Mouse (Mus musculus) lung, postnatal 0 days (tissue): ENCODE data around the gene Sparc. TPM values are rescaled to one million over a fixed set of nuclear protein-coding genes. Genes with fewer than 3 reads are reported as not detected.

Experiments used
- ATAC-seq: fragments of 200-750 bp; cut with Nextera tagmentation; 2 replicates; pipeline ENCODE4 v1.8.0; 2017; ENCODE audit warnings: moderate library complexity
- DNase-seq: peaks from one replicate; pipeline ENCODE4 v3.0.0-alpha.2; 2016; ENCODE audit warnings: low spot score
- H3K27ac ChIP-seq: fragments of 300-500 bp; sonication (generic); 2 replicates; pipeline ENCODE4 v1.5.1; 2014; ENCODE audit warnings: antibody characterized with exemption, mild to moderate bottlenecking, low read length, mixed read lengths
- H3K27me3 ChIP-seq: fragments of 300-500 bp; sonication (generic); replicated peaks from 2 replicates; pipeline ENCODE4 v1.6.1; 2014; ENCODE audit warnings: low read length, mixed read lengths; ENCODE audit not compliant: insufficient read depth
- H3K36me3 ChIP-seq: fragments of 300-500 bp; sonication (generic); 2 replicates; pipeline ENCODE4 v1.6.1; 2014; ENCODE audit warnings: low read length, mixed read lengths; ENCODE audit not compliant: insufficient read depth
- H3K4me1 ChIP-seq: fragments of 300-500 bp; sonication (generic); 2 replicates; pipeline ENCODE4 v1.6.1; 2014; ENCODE audit warnings: antibody characterized with exemption, low read depth, low read length, mixed read lengths; ENCODE audit not compliant: insufficient read depth
- H3K4me2 ChIP-seq: fragments of 300-500 bp; sonication (generic); replicated peaks from 2 replicates; pipeline ENCODE4 v1.6.1; 2014; ENCODE audit warnings: low read depth, mild to moderate bottlenecking, low read length, moderate library complexity, mixed read lengths
- H3K4me3 ChIP-seq: fragments of 300-500 bp; sonication (generic); 2 replicates; pipeline ENCODE4 v1.5.1; 2014; ENCODE audit warnings: low read depth, low read length
- H3K9ac ChIP-seq: fragments of 300-500 bp; sonication (generic); replicated peaks from 2 replicates; pipeline ENCODE4 v1.6.1; 2014; ENCODE audit warnings: low read depth, mild to moderate bottlenecking
- H3K9me3 ChIP-seq: fragments of 300-500 bp; sonication (generic); 2 replicates; pipeline ENCODE4 v1.6.1; 2016; ENCODE audit warnings: low read length, mixed read lengths
- CTCF ChIP-seq: IDR thresholded peaks from 2 replicates; pipeline ENCODE4 v1.5.1; 2016; ENCODE audit warnings: antibody characterized with exemption, mild to moderate bottlenecking
- EP300 ChIP-seq: IDR thresholded peaks from 2 replicates; pipeline ENCODE4 v1.6.1; 2016; ENCODE audit warnings: antibody characterized with exemption, mild to moderate bottlenecking, control low read depth
- WGBS: fragments of 180-500 bp; shearing (Covaris S2); extraction: QIAGEN DNeasy Blood & Tissue Kit; methylation state at CpG from one replicate; pipeline ENCODE4 v1.1.7; 2014; 5-methylcytosine and 5-hydroxymethylcytosine counted together
- polyA plus RNA-seq: library from polyadenylated mRNA; unstranded; fragments of >200 nt; fragmentation: Nextera tagmentation; extraction: Ambion mirVana; gene quantifications from 2 replicates; pipeline ENCODE4 v1.2.1, GENCODE M21; 2015

Sparc gene
- polyA plus RNA-seq, 1 experiment from 2014 or later: 3,486 TPM

- H3K36me3 ChIP-seq: no peaks in the 10 kb centered on the region
- 0 out of 2 replicates have a peak overlapping the region, but pooled peaks have one; percentile 14 for H3K4me2 ChIP-seq
- WGBS: 27% methylated on average over 16 of the region's 16 CpGs
- H3K9ac ChIP-seq: no peak overlapping the region
- peak; percentile 95 for ATAC-seq
- H3K27ac ChIP-seq: peak overlapping the region; percentile 88
- no peaks in the 10 kb centered on the region for H3K27me3 ChIP-seq
- DNase-seq: peak; percentile 97
- no peaks in the 10 kb centered on the region; the same call in 1 of the 2 replicates for H3K4me1 ChIP-seq
- TF ChIP-seq CTCF (no peak), EP300 (peak; percentile 13; the same call in 1 of the 2 replicates)
- no peaks in the 10 kb centered on the region for H3K9me3 ChIP-seq
- no peak overlapping the region for H3K4me3 ChIP-seq
Observed at GRCm38 (mm10) chr11:55428186-55429012, 5.4 kb upstream of the Sparc start.

DNA sequence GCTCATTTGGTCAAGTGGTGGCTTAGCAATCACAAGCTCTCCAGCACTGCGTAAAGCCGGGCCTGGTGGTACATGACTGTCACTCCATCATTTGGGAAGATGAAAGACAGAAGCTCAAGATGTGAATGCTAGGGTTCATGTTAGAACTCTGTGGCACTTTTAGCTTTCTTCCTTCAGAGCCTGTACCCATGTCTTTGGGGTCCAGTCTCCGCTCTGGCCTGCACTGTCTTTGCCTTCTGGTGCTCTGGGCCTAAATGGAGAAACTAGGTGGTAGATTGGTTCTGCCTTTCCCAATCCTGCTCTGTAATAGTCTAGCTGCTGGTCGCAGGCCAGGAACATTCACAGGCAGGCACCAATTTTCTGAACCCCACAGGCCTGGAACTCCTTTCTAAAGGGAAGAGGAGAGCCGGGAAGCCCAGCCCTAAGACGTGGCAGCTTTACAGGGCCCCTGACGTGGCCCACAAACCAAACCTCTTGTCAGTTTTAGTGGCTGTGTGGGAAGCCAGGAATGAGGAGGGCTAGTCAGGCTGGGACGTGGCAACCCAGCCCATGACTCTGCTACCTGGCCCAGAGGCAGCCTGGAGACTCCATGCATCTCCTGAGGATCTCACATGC, 1.9 kb upstream of the Sparc start:
- WGBS: 75% methylated on average over 8 of the region's 8 CpGs
- Histone ChIP-seq H3K27ac (no peak overlapping the region), H3K9ac (no peak overlapping the region), H3K27me3 (no peaks in the 10 kb centered on the region), H3K4me1 (no peaks in the 10 kb centered on the region; the same call in 1 of the 2 replicates), H3K36me3 (no peaks in the 10 kb centered on the region), H3K4me3 (no peak overlapping the region), H3K4me2 (no peak overlapping the region), H3K9me3 (no peaks in the 10 kb centered on the region)
- TF ChIP-seq CTCF (no peak), EP300 (no peak)
- ATAC-seq: no peak
- DNase-seq: no peak

DNA sequence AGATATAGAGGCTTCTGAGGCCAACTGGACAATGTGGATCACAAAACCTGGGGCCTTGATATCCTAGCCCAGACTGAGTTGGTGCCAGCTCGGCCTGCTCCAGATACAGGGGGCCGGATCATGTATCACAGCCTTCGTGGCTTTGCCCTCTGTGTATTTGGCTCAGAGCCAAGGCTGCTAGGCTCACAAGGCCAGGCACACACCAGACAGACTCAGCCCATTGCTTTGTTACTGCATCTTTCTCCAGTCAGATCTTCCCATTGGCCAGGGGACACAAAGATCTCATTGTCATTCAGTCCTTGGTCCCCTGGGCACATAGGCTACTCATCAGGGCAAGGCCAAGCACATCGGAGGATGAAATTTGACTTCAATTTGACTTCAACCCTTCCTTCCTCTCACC, 773 bp upstream of the Sparc start:
- Histone ChIP-seq H3K4me2 (no peak overlapping the region), H3K36me3 (no peaks in the 10 kb centered on the region), H3K4me1 (no peaks in the 10 kb centered on the region; the same call in 1 of the 2 replicates), H3K4me3 (no peak overlapping the region), H3K9ac (no peak overlapping the region), H3K27me3 (no peaks in the 10 kb centered on the region), H3K27ac (no peak overlapping the region), H3K9me3 (no peaks in the 10 kb centered on the region)
- TF ChIP-seq CTCF: no peak
- TF ChIP-seq EP300: no peak
- no peak for DNase-seq
- no peak for ATAC-seq
- 20% methylated on average over 4 of the region's 4 CpGs for WGBS

- H3K27me3 ChIP-seq: no peaks in the 10 kb centered on the region
- peaks cover 4% of the 10 kb centered on the region; the same call in 1 of the 2 replicates for H3K4me1 ChIP-seq
- peak overlapping the region; percentile 68 for H3K4me2 ChIP-seq
- 11% methylated on average over 9 of the region's 9 CpGs for WGBS
- peak overlapping the region; percentile 95 for H3K27ac ChIP-seq
- ATAC-seq (peak; percentile 90), DNase-seq (peak; percentile 97)
- H3K9ac ChIP-seq: peak overlapping the region; percentile 87
- no peaks in the 10 kb centered on the region for H3K9me3 ChIP-seq
- no peaks in the 10 kb centered on the region for H3K36me3 ChIP-seq
- H3K4me3 ChIP-seq: peak overlapping the region; percentile 72
- TF ChIP-seq CTCF (peak; percentile 49), EP300 (no peak)
Observed at GRCm38 (mm10) chr11:55419678-55420307, 3.2 kb downstream of the Sparc start.

GRCm38 (mm10) chr11:55419296-55419677, 3.7 kb downstream of the Sparc start:
- peak overlapping the region; percentile 68 for H3K4me2 ChIP-seq
- H3K27ac ChIP-seq: peak overlapping the region; percentile 95
- no peaks in the 10 kb centered on the region for H3K9me3 ChIP-seq
- ATAC-seq (no peak), DNase-seq (peak; percentile 35)
- peak overlapping the region; percentile 87 for H3K9ac ChIP-seq
- peaks cover 9% of the 10 kb centered on the region; the same call in 1 of the 2 replicates for H3K4me1 ChIP-seq
- TF ChIP-seq EP300 (0 out of 2 replicates have a peak, but pooled peaks have one; percentile 4), CTCF (no peak)
- no peaks in the 10 kb centered on the region for H3K27me3 ChIP-seq
- no peaks in the 10 kb centered on the region for H3K36me3 ChIP-seq
- H3K4me3 ChIP-seq: peak overlapping the region; percentile 72
- WGBS: 4% methylated on average over 4 of the region's 4 CpGs

GRCm38 (mm10) chr11:55418704-55419061, 4.3 kb downstream of the Sparc start:
- Histone ChIP-seq H3K27me3 (no peaks in the 10 kb centered on the region), H3K36me3 (no peaks in the 10 kb centered on the region), H3K27ac (peak overlapping the region; percentile 95), H3K9ac (peak overlapping the region; percentile 87), H3K9me3 (no peaks in the 10 kb centered on the region), H3K4me2 (peak overlapping the region; percentile 68), H3K4me1 (peaks cover 15% of the 10 kb centered on the region; the same call in 1 of the 2 replicates), H3K4me3 (peak overlapping the region; percentile 72)
- 2% methylated on average over 3 of the region's 3 CpGs for WGBS
- no peak for TF ChIP-seq EP300
- ATAC-seq: no peak
- no peak for DNase-seq
